Mouse (Mus musculus) erythroid progenitor cell, adult 5-6 weeks (primary cell): ENCODE measurements around the gene Aff1. TPM values are rescaled to one million over a fixed set of nuclear protein-coding genes. Genes with fewer than 3 reads are reported as not detected.

ENCODE experiments used
- ATAC-seq: replicated peaks from 2 replicates; pipeline ENCODE4 v1.8.0; 2016; ENCODE audit warnings: moderate number of reproducible peaks, mild to moderate bottlenecking, moderate TSS enrichment, inconsistent platforms; ENCODE audit not compliant: poor library complexity, low FRiP score, severe bottlenecking
- total RNA-seq, 2 experiments: library from RNA; stranded (forward) in 1 of 2; stranded (reverse) in 1 of 2; fragments of 150-400 nt in 1 of 2; fragments of 186-747, 209-891 nt in 1 of 2; gene quantifications; 2 replicates each; pipeline versions ENCODE4 v1.2.3 to v1.2.4; 2015 to 2017; ENCODE audit warnings: low replicate concordance in 2 of 2

Aff1 gene
- total RNA-seq, 2 experiments from 2014 or later = 67.4 to 147 TPM

- no peak for ATAC-seq
Observed at GRCm38 (mm10) chr5:103724384-103724783, 32.2 kb downstream of the Aff1 start.

DNA sequence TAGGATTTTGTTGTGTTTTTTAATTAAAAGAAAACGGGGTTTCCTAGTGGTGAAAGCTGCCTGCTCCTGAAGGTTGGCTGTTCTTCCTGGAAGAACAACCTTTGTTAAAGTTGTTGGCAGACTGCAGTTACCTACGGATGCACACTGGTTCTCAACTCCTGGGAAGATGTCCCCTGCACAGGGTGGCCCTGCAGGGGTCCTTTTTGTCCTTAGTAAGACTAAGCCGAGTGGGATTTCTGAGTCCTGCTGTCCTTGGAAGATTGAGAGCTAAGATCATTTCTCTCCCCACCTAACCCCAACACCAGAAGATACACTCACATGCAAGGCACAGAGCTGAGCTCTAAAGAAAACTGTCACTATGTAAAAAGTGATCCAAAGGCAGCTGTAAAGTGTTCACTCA lies 32.6 kb downstream of the Aff1 start:
- ATAC-seq = no peak

DNA sequence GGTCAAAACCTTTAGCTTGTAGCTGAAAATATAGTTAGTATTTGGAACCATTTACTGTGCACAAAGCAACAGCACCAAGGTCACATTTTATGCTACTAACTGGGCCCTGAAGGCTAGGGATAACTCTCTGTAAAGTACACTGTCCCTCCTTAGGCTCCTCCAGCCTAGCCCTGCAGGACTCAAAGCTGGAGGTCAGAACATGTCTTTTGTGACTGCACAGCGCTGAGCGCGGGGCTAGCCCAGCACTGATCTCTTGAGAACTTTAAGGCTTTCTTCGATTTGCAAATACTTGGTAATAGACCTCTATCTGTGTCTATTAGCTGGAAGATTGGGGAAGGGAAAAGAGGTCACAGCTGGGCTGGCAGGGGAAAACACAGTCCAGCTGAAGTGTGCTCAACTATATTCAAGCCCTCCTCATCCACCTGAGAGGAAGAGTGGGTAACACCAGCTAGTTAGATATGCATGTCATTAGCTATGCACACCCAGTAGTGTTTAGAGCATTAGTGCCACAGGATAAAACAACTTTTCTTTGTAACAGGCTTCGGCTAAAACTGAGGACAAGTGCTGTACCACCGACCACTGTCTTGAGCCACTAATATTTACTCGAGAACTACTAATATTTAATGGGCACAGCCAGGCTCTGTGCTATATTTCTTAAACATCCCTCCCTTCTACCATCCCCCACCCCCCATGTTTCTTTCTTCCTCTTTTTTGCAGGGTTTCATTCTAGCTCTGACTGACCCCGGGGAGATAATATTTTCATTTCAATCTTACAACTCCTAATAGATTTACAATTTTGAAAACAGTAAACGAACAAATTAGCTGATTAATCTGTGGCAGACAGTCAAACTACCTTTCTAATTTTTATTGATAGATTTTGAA lies 33.3 kb downstream of the Aff1 start:
- ATAC-seq = no peak

DNA sequence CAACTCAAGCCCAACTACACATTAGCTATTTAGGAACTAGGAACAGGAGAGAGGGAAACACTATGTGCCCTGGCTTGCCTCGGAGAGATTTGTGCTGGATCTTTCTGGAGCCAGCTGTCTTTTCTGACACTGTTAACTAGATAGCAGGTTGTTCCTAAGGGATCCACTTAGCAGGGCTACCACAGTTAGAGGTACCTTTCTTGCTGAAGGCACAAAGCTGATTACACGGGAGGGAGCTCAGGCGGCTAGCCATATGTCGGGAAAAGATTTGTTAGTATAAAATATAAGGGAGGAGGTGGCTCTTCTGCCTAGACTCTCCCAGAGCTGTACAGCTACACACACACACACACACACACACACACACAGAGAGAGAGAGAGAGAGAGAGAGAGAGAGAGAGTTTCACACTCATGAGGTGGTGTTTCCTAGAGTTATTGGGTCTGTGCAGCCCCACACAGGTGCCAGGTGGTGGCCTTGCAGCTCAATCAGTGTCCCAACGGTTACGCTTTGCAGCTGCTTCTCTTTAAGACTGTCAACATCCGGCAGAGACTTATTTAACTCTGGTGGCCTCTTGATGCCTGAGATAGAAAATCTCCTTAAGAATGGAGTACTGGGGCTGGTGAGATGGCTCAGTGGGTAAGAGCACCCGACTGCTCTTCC lies 34.2 kb downstream of the Aff1 start:
- no peak for ATAC-seq

DNA sequence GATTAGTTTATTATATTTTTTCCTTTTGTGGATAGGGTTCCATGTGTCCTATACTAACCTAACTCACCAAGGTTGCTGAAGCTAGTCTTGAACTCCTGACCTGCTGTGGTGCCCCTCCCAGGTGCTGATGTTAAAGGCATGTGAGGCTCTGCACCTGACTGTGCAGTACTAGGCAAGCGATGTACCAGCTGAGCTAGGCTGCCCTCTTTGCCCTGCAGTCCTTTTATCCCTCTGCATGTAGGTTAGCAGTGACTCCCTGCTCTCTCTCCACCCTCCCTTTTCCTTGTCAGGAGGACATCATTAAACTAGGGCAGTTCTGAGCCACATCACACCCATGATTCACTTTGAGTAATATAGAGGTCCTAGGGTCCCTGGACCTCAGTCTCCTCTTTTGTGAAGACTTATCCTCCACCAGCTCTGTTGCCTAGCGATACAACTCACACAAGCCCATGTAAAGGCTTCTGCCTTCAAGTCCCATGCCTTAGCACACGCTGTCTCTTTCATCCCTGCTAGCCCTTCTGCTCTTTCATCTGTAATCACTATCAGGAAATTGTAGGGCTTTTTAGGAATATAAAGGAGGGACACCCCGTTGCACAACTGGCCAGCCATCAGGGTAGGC lies 35.7 kb downstream of the Aff1 start:
- no peak for ATAC-seq

DNA sequence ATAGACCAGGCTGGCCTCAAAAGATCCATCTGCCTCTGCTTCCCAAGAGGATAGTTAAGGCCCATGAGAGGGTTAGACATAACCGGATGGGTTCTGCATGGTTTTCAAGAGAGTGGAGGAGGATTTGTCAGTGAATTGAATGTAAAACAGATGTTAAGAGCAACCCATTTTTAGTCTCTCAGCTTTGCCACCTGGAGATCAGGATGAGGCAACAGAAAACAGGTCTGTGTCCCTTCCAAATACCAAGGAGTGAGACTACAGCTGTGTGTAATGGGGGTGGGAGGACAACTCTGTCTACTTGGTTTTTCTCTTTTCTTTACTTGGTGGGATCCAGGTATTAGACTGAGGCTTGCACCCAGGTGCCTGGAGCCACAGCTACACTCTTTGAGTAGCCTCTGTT lies 37.1 kb downstream of the Aff1 start:
- no peak for ATAC-seq

- ATAC-seq = no peak
Observed at GRCm38 (mm10) chr5:103730142-103730541, 38.0 kb downstream of the Aff1 start.

GRCm38 (mm10) chr5:103730727-103731126 lies 38.6 kb downstream of the Aff1 start:
- ATAC-seq = no peak

DNA sequence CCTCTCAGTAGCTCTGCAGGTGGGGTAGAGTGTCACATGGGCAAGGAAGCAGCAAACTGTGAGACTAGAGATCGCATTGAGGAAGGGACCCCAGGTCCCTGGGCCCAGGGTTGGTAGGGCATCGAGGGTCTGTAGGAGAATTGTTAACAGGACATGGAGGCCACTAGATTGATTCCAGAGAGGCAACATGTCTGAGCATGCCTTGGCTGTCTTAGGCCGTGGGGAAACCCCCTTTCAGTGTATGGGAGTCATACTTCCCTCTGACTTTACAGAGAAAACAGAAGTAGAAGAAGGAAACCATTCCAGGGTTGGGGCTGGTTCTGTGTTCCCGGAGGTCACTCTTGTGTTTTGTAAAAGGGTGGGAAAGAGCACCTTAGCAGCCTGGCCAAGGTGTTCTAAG lies 40.4 kb downstream of the Aff1 start:
- no peak for ATAC-seq

DNA sequence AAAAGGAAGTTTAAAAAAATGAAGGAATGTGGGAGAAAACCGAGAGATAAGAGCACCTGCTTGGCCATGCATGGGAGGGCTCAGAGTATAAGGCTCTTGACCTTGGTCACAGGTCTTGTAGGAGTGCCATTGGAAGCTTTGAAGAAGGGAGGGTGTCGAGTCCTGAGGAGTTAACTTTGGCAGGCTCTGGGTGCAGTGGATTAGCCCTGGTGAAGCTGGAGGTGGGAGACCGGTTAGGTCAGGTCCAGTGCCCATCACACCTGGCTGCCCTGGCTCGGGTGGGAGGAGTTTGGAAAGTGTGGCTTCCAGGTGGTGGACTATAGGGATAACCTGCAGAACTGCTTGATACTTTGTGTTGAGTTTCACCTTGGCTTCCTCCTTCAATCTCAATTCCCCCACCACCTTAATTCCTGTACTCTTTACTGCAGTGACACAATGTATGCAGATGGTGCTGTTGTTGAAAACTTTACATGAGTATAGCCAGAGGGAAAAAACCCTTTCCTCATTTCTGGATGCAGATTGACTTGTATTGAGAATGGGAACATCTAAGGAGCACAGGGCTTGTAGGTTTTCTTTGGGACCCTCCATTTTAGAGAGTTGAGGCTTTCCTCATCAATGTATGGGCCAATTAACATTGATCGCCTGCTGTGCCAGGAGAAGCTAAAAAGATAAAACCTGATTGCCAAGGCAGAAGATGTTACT lies 43.4 kb downstream of the Aff1 start:
- no peak for ATAC-seq

DNA sequence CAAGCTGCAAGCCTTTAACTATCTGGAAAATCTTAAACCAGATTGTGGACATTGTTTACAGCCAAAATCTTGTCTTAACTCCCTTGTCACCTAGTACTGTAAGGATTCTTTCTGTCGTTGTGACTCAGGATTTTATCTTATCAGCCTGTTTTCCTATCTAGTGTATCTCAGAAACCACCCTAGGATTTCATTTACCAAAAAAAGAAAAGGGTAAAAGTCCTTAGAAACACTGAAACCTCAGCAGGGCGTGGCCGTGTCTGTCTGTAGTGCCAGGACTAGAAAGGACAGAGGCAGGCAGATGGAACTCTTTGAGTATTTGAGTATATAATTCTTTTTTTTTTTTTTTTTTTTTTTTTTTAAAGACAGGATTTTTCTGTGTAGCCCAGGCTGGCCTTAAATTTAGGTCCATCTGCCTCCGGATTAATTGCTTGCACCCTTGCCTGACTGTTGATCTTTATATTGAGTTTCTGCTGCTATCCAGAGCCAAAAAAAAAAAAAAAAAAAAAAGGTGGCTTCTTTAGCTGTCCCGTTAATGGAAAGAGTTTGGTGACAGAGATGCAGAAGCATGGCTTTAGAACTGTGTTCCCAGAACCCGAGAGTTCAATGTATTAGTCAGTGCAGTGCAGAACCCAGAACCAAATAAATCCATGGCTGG lies 44.5 kb downstream of the Aff1 start:
- no peak for ATAC-seq

DNA sequence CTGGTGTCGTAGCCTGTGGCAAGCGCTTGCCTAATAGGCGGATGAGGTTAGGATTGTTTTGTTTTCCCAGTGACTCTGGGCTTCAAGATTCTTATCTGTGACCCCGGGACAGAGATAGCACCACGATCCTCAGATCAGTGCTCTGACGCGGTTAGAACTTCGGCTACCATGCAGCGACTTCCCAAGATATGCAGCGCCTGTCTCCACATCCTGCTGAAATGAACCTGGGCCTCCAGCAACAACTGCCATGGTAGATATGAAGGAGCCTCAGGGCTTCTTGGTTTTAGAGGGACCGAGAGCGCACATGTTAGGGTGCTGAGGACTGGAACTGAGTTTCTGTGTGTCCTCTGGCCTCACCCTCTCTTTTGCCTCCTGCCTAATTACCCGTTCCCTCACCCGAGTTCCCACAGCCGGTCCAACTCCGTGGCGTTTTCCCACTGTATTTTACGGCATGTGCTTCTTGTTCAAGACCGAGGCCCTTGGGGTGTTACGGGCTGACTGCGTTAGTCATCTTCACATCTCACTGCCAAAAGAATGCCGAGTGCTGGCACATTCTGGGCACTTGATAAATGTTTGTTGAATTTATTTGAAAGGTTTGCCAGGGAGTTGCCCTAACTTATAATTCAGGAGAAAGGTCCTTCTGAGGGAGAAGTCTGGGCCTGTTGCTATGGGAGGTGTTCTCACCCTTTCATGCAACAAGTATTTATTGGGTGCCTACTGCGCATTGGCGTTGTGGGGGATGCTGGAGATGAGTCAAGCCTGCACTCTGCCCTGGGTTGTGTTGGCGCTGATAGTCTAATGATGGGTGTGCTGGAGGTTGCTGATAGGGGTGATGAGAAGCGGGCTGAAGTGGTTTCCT lies 45.3 kb downstream of the Aff1 start:
- ATAC-seq = peak; percentile 81

GRCm38 (mm10) chr5:103738509-103738908 lies 46.3 kb downstream of the Aff1 start:
- no peak for ATAC-seq

- no peak for ATAC-seq
Observed at GRCm38 (mm10) chr5:103739163-103739562, 47.0 kb downstream of the Aff1 start.

- no peak for ATAC-seq
Observed at GRCm38 (mm10) chr5:103740093-103740902, 48.1 kb downstream of the Aff1 start.

DNA sequence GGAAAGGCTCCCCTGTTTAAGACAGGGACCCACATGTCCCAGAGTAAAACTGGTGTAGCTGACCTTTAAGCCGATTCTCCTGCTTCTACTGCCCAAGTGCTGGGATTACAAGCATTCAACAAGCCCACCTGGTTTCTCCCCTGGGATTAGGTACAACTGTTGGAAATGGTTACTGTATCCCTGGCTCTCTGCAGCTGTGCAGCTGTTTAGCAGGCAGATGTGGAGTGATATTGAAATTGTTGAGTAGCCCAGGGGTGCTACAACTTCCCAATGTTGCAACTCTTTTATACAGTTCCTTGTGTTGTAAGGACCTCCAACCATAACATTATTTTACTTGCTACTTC lies 48.7 kb downstream of the Aff1 start:
- ATAC-seq = no peak

DNA sequence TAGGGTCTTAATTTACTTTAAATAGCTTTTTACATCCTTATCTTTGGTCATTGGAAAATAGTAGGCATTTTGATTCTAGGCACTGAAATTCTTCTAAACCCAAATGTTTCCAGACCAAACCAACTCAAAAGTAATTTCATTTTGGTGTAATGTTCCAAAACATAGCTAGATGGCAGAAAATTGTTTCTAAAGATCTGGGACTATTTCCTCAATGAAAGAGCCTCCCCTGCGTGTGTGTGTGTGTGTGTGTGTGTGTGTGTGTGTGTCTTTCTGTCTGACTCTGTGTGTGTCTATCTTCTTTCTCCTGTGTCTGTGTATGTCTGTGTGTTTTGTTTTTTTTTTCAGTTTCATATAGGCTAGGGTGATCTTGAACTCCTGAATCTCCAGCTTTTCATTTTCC lies 49.3 kb downstream of the Aff1 start:
- no peak for ATAC-seq

GRCm38 (mm10) chr5:103741992-103742391 lies 49.8 kb downstream of the Aff1 start:
- ATAC-seq = peak; percentile 80
